Mouse (Mus musculus) ES-Bruce4 (cell line): ENCODE data around the gene Apol8. TPM values are rescaled to one million over a fixed set of nuclear protein-coding genes. Genes with fewer than 3 reads are reported as not detected.

Source experiments
- H3K27ac ChIP-seq: 2 replicates; pipeline ENCODE4 v1.5.1; 2012; ENCODE audit warnings: low read length, inconsistent platforms; ENCODE audit not compliant: insufficient read depth
- H3K27me3 ChIP-seq: 2 replicates; pipeline ENCODE4 v1.6.1; 2012; ENCODE audit warnings: mild to moderate bottlenecking, low read length, inconsistent platforms; ENCODE audit not compliant: control insufficient read depth, poor library complexity, insufficient read depth, severe bottlenecking
- H3K36me3 ChIP-seq: 2 replicates; pipeline ENCODE4 v1.6.1; 2012; ENCODE audit warnings: inconsistent platforms, mild to moderate bottlenecking, low read length, moderate library complexity; ENCODE audit not compliant: control insufficient read depth, poor library complexity, insufficient read depth, severe bottlenecking
- H3K4me1 ChIP-seq: one replicate; pipeline ENCODE4 v1.8.1; 2011; ENCODE audit warnings: low read length; ENCODE audit not compliant: control insufficient read depth, insufficient read depth
- H3K4me3 ChIP-seq: 2 replicates; pipeline ENCODE4 v1.5.1; 2011; ENCODE audit warnings: low read depth, mild to moderate bottlenecking, low read length
- H3K9ac ChIP-seq: 2 replicates; pipeline ENCODE4 v1.6.1; 2012; ENCODE audit warnings: low read depth, mild to moderate bottlenecking, inconsistent platforms; ENCODE audit not compliant: poor library complexity, severe bottlenecking
- H3K9me3 ChIP-seq: replicated peaks from 2 replicates; pipeline ENCODE4 v1.6.1; 2012; ENCODE audit warnings: mild to moderate bottlenecking, low read length, inconsistent platforms; ENCODE audit not compliant: control insufficient read depth, poor library complexity, insufficient read depth, severe bottlenecking
- CTCF ChIP-seq: IDR thresholded peaks from one replicate; pipeline ENCODE4 v1.8.1; 2011; ENCODE audit warnings: low read depth, low read length
- EP300 ChIP-seq: IDR thresholded peaks from 2 replicates; pipeline ENCODE4 v1.6.1; 2011; ENCODE audit warnings: low read depth, low read length; ENCODE audit not compliant: insufficient read depth
- POLR2A ChIP-seq: IDR thresholded peaks from one replicate; pipeline ENCODE4 v1.8.1; 2011; ENCODE audit warnings: low read length; ENCODE audit not compliant: insufficient read depth
- polyA plus RNA-seq: library from polyadenylated mRNA; stranded (reverse); fragments of >200 nt; gene quantifications from 2 replicates; pipeline ENCODE4 v1.2.4, GENCODE M21; 2011; ENCODE audit warnings: low read depth; ENCODE audit not compliant: missing spikeins, insufficient read depth, insufficient read length

Gene Apol8
- 1.4 and 1.9 TPM in 2 replicates for polyA plus RNA-seq

DNA sequence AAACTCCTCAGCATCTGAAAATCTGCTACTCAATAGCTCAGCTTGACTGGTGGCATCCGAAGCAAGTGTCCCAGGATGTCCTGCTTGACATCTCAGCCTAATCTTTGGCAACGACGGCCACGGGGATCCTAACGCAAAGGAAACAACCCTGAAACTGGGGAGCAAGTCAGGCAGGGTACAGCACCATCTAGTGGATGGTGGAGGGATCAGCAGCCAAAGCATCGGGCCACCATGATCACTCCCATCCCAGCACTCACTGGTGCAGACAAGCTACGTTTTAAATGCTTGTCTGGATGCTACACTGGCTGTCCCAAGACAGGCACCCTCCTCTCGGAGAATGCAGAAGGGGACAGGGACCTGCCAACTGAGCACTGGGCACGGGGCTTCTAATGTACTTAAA lies at the start of gene Apol8:
Gene Apol8, minus strand, starts transcription at position 156 of the 400 bp plus-strand sequence.
- Histone ChIP-seq H3K36me3 (peaks cover 8% of the 10 kb centered on the region), H3K4me1 (no peaks in the 10 kb centered on the region), H3K4me3 (no peak within 1 kb of the TSS), H3K27me3 (no peaks in the 10 kb centered on the region), H3K9me3 (no peaks in the 10 kb centered on the region), H3K27ac (no peak within 1 kb of the TSS), H3K9ac (no peak within 1 kb of the TSS)
- TF ChIP-seq CTCF (peak; percentile 100), EP300 (no peak), POLR2A (no peak)

DNA sequence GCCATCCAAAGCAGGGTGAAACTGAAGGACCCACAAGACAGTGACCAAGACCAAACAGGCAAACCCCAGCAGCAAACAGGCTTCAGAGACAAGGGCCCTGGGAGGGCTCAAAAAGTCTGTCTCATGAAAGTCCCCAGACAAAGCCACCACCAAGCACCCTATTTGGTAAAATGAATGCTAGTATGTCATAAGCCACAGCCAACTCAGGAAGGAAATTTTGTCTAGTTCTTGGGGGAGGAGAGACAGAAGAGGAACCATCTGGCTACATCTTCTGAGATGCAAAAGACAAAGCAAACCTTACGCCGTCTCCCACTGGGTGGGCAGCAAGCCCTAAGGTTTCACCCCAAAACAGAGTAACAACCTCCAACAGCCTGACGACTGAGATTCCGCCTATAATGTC lies 48.9 kb upstream of the Apol8 start:
- peaks cover 29% of the 10 kb centered on the region for H3K36me3 ChIP-seq
- no peaks in the 10 kb centered on the region for H3K27me3 ChIP-seq
- H3K4me1 ChIP-seq: peaks cover 8% of the 10 kb centered on the region
- H3K4me3 ChIP-seq: no peak overlapping the region
- no peak for TF ChIP-seq CTCF
- TF ChIP-seq POLR2A: no peak
- no peak for TF ChIP-seq EP300
- no peak overlapping the region for H3K27ac ChIP-seq
- no peaks in the 10 kb centered on the region for H3K9me3 ChIP-seq
- no peak overlapping the region for H3K9ac ChIP-seq

DNA sequence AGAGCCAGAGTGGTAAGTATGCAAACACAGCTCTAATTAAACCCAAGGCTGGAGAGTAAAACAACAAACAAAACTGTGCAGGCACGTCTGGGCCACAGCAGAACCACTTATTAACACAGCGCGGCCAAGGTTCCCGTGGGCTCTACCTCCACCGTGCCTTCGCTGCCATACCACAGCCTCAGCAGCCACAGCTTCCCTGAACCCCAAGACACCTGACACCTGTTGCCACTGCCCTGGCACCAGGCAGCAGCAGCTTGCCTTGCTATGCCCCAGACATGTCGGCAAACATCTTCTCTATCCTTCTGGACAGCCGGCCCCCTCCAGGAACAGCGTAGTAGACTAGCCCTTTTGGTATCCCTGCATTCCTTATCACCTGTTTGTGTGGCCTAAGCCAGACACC lies 48.1 kb upstream of the Apol8 start:
- H3K36me3 ChIP-seq: peaks cover 29% of the 10 kb centered on the region
- H3K27ac ChIP-seq: 0 out of 2 replicates have a peak overlapping the region, but pooled peaks have one; percentile 8
- H3K27me3 ChIP-seq: no peaks in the 10 kb centered on the region
- H3K9me3 ChIP-seq: no peaks in the 10 kb centered on the region
- no peak overlapping the region for H3K4me3 ChIP-seq
- no peak for TF ChIP-seq POLR2A
- TF ChIP-seq EP300: no peak
- TF ChIP-seq CTCF: no peak
- H3K9ac ChIP-seq: no peak overlapping the region
- H3K4me1 ChIP-seq: peaks cover 11% of the 10 kb centered on the region

DNA sequence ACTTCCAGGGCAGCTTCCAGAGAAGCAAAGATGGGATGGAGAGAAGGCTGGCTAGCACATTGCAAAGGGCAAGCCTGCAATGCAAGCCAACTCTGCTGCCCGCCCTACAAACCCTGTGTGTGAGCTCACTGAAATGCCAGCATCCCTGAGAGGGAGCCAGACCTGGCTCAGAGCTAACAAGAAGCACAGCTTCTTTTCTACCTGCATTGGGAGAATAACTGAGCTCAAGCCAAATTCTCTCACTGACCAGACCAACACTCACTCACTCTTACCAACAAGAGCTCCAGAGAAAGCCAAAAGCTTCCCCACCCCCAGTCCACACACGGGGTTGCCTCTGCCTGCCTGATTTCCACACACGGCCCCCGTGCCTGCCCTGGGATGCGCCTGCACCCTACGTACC lies 47.7 kb upstream of the Apol8 start:
- TF ChIP-seq POLR2A (no peak), CTCF (no peak), EP300 (no peak)
- H3K9me3 ChIP-seq: no peaks in the 10 kb centered on the region
- 0 out of 2 replicates have a peak overlapping the region, but pooled peaks have one; percentile 8 for H3K27ac ChIP-seq
- H3K27me3 ChIP-seq: no peaks in the 10 kb centered on the region
- no peak overlapping the region for H3K9ac ChIP-seq
- H3K4me1 ChIP-seq: peaks cover 11% of the 10 kb centered on the region
- no peak overlapping the region for H3K4me3 ChIP-seq
- H3K36me3 ChIP-seq: peaks cover 29% of the 10 kb centered on the region

DNA sequence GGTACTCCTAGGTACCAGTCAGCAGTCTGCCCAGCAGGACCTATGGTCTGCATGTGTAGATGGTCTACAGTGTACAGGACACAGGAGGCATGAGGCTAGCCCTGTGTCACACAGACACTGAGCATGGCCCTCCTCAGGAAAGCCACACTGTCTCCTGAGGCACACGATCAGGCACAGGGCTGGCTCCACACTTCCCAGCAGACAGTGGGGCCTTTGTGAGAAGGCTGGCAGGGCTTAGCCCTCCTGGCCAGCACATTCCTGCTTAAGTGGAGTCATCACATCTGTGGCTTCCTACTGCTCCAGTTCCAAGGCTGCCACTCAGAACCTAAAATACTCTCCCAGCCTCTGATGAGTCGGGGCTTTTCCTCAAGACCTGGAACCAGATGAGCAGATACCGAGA lies 46.9 kb upstream of the Apol8 start:
- H3K36me3 ChIP-seq: peaks cover 29% of the 10 kb centered on the region
- no peaks in the 10 kb centered on the region for H3K9me3 ChIP-seq
- H3K27ac ChIP-seq: 0 out of 2 replicates have a peak overlapping the region, but pooled peaks have one; percentile 9
- H3K4me3 ChIP-seq: no peak overlapping the region
- H3K9ac ChIP-seq: no peak overlapping the region
- peaks cover 9% of the 10 kb centered on the region for H3K4me1 ChIP-seq
- H3K27me3 ChIP-seq: no peaks in the 10 kb centered on the region
- TF ChIP-seq POLR2A (no peak), CTCF (no peak), EP300 (no peak)

DNA sequence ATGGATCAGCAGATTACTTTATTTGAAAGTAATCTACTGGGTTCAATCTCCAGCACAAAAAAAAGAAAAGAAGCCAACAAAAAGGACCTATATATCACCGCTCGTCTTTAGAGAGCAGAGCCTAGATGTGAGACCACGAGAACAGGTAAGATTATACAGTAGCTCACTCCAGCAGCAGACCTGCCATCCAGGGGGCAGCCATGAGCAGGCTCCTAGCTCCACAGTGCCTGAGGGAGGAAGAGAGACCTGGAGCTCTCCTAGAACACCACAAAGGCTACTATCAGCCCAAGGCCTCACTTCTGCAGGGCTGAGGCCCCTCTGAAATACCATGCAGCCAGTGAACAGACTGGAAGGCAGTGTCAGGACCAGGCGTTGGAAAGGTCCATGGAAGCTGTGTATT lies 46.2 kb upstream of the Apol8 start:
- Histone ChIP-seq H3K36me3 (peaks cover 27% of the 10 kb centered on the region), H3K9ac (no peak overlapping the region), H3K4me3 (no peak overlapping the region), H3K27me3 (no peaks in the 10 kb centered on the region), H3K4me1 (peaks cover 9% of the 10 kb centered on the region), H3K9me3 (no peaks in the 10 kb centered on the region), H3K27ac (0 out of 2 replicates have a peak overlapping the region, but pooled peaks have one; percentile 9)
- TF ChIP-seq POLR2A (no peak), EP300 (no peak), CTCF (peak; percentile 43)
